Mouse (Mus musculus): Measurements from ENCODE around the gene Peak1. TPM values are rescaled to one million over a fixed set of nuclear protein-coding genes. Genes with fewer than 3 reads are reported as not detected.

Gene Peak1
- total and polyA plus RNA-seq, 3 experiments, result 10.4 to 37.8 (median 37.5) TPM

DNA sequence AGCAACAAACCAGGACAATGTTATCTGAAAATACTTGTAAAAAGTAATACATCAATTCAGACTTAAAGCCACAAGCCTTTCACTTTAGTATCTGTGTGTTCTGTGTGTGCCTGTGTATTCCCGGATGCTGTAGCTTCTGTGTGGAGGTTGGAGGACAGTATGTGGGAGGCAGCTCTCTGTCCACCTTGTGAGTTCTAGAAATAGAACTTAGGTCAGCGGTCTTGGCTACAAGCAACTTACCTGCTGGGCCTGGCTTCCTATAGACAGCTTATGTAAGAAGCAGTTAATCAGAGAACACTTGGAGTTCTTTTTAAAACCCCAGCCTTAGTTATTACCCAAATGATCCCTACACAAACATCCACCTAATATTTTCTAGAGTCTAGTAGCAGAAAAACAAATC, 127.8 kb downstream of the Peak1 start:
- WGBS, result 62% methylated on average over 2 of the region's 2 CpGs
- intact Hi-C loops (cut with DNase I), result no loop called here
- H3K79me2 ChIP-seq (replicated peaks; ENCODE audit: control insufficient read depth, insufficient read depth, low read length), result peaks cover 4% of the 10 kb centered on the region; the same call in 1 of the 2 replicates
- DNase-seq, result no peak
- H3K27me3 ChIP-seq (ENCODE audit: control insufficient read depth, insufficient read depth, low read length), result no peaks in the 10 kb centered on the region
- no peak overlapping the region for H3K4me3 ChIP-seq
- no peak overlapping the region for H3K9ac ChIP-seq (ENCODE audit: low read depth, low read length)
- TF ChIP-seq CTCF (IDR thresholded peaks at IDR 0.05) (no peak), EP300 (IDR thresholded peaks at IDR 0.05; ENCODE audit: insufficient read depth, low read depth, low read length) (no peak), POLR2A (IDR thresholded peaks at IDR 0.05; ENCODE audit: insufficient read depth, low read depth, low read length) (no peak)
- no peak overlapping the region for H3K27ac ChIP-seq
- H3K4me1 ChIP-seq (ENCODE audit: control insufficient read depth, insufficient read depth, low read length), result no peaks in the 10 kb centered on the region; the same call in 1 of the 2 replicates
- no peaks in the 10 kb centered on the region for H3K36me3 ChIP-seq (ENCODE audit: control insufficient read depth, insufficient read depth, low read length)

DNA sequence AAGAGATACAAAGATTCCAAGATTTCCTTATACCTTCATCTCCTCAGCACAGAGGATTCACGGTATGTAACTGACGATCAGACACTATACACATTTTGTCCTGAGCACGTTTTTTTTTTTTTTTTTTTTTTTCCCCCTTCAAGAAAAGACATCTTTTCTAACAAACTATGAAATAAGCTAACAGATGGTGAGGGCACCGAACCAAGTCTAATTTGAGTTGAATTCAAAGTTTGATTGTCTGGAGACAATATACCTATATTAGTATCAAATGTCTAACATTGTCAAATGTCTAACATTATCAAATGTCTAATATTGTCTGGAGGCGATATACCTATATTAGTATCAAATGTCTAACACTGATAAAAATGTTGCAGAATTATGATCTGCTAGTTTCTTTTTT, 135.4 kb downstream of the Peak1 start:
- TF ChIP-seq POLR2A (IDR thresholded peaks at IDR 0.05; ENCODE audit: insufficient read depth, low read depth, low read length) (no peak), CTCF (IDR thresholded peaks at IDR 0.05) (no peak), EP300 (IDR thresholded peaks at IDR 0.05; ENCODE audit: insufficient read depth, low read depth, low read length) (no peak)
- no peak overlapping the region for H3K27ac ChIP-seq
- 89% methylated on average over 5 of the region's 5 CpGs for WGBS
- no peak overlapping the region for H3K4me3 ChIP-seq
- H3K79me2 ChIP-seq (replicated peaks; ENCODE audit: control insufficient read depth, insufficient read depth, low read length), result peaks cover 2% of the 10 kb centered on the region
- H3K9ac ChIP-seq (ENCODE audit: low read depth, low read length), result no peak overlapping the region
- H3K4me1 ChIP-seq (ENCODE audit: control insufficient read depth, insufficient read depth, low read length), result no peaks in the 10 kb centered on the region
- H3K27me3 ChIP-seq (ENCODE audit: control insufficient read depth, insufficient read depth, low read length), result no peaks in the 10 kb centered on the region
- intact Hi-C loops (cut with DNase I), result no loop called here
- no peaks in the 10 kb centered on the region for H3K36me3 ChIP-seq (ENCODE audit: control insufficient read depth, insufficient read depth, low read length)
- no peak for DNase-seq

DNA sequence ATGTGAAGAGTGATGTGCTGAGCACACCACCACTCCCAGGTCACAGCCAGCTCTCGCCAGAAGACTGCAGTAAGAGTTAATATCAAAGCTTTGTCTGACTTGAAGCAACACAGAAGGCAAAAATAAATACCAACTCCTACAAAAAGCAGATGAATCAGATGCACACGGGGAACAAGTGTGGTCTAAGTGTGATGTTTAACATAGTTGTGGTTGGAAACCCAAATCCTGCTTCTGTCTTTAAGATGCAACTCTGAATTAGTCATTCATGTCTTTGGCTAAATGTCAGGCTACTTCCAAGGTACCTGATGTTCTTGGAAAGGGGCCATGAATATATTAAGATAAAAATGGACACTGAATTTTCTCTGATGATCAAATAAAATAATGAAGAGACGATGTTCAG, 144.3 kb downstream of the Peak1 start:
- Histone ChIP-seq H3K27me3 (ENCODE audit: control insufficient read depth, insufficient read depth, low read length) (no peaks in the 10 kb centered on the region), H3K36me3 (ENCODE audit: control insufficient read depth, insufficient read depth, low read length) (0 out of 2 replicates have a peak, but pooled peaks cover 2% of the 10 kb centered on the region), H3K79me2 (replicated peaks; ENCODE audit: control insufficient read depth, insufficient read depth, low read length) (peaks cover 1% of the 10 kb centered on the region; the same call in 1 of the 2 replicates), H3K4me3 (no peak overlapping the region), H3K27ac (no peak overlapping the region), H3K4me1 (ENCODE audit: control insufficient read depth, insufficient read depth, low read length) (peaks cover 4% of the 10 kb centered on the region), H3K9ac (ENCODE audit: low read depth, low read length) (no peak overlapping the region)
- no peak for DNase-seq
- intact Hi-C loops (cut with DNase I), result no loop called here
- TF ChIP-seq CTCF (IDR thresholded peaks at IDR 0.05), result no peak
- TF ChIP-seq POLR2A (IDR thresholded peaks at IDR 0.05; ENCODE audit: insufficient read depth, low read depth, low read length), result no peak
- no peak for TF ChIP-seq EP300 (IDR thresholded peaks at IDR 0.05; ENCODE audit: insufficient read depth, low read depth, low read length)
- 68% methylated on average over 3 of the region's 3 CpGs for WGBS

DNA sequence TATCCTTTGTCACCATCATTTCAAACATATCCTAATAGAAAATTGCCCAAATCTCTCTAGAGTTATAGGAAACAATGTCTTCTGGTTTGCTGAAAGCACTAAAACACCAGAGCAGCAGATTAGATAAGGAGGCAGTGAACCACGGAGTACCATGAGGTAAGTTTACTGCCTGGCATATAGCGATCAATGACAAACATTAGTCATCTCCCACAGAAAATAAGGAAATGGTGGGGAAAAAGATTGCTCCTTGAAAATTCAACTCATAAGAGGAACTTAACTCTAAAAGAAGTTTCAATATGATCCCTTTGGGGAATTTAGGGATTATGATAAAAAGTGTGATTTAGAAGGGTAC, 145.6 kb downstream of the Peak1 start:
- WGBS, result 52% methylated on average over 2 of the region's 2 CpGs
- Histone ChIP-seq H3K79me2 (replicated peaks; ENCODE audit: control insufficient read depth, insufficient read depth, low read length) (peaks cover 4% of the 10 kb centered on the region; the same call in 1 of the 2 replicates), H3K4me3 (no peak overlapping the region), H3K27me3 (ENCODE audit: control insufficient read depth, insufficient read depth, low read length) (no peaks in the 10 kb centered on the region), H3K36me3 (ENCODE audit: control insufficient read depth, insufficient read depth, low read length) (0 out of 2 replicates have a peak, but pooled peaks cover 2% of the 10 kb centered on the region), H3K9ac (ENCODE audit: low read depth, low read length) (no peak overlapping the region), H3K4me1 (ENCODE audit: control insufficient read depth, insufficient read depth, low read length) (peaks cover 5% of the 10 kb centered on the region), H3K27ac (no peak overlapping the region)
- TF ChIP-seq CTCF (IDR thresholded peaks at IDR 0.05) (no peak), EP300 (IDR thresholded peaks at IDR 0.05; ENCODE audit: insufficient read depth, low read depth, low read length) (no peak), POLR2A (IDR thresholded peaks at IDR 0.05; ENCODE audit: insufficient read depth, low read depth, low read length) (no peak)
- no peak for DNase-seq
- intact Hi-C loops (cut with DNase I), result no loop called here

DNA sequence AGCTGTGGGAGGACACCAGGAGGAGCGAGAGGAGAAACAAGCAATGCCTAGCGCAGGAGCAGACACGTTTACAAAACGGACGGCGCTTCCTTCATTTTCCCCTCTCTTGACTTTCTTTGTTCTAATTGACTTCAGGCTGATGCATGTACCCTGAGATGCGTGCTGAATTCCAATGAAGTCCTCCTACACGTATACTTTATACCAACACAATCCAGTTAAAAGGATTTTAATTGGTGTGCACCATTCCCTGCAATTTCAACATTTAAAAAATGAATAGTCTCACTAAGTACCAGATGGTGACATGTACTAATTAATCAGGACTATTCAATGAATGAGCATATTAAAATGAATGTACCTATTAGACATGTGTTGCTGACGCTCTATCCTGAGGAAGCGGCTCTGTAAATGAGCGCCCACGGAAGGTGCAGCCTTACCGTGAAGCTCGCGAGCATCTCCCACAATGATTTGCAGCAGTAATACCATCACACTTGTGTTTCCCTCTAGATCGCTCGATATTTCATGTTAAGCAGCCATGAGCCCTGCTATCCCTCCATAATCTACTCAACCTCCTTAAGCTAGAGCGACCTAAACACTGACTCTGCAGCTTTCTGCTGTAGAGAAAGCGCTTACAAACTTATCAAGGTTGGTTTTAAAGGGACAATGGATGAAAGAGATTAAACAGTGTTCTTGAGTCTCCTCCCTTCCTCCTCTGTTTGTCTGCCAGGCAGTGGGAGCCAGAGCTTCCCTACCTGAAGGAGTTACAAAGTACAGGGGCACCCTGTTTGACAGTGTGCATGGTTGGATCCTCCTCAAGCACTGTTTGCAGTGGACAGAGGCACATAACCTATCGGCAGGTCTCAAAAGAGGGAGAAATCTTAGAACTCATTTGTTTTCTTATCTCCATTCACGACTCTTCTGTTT, 146.3 kb downstream of the Peak1 start:
- Histone ChIP-seq H3K36me3 (ENCODE audit: control insufficient read depth, insufficient read depth, low read length) (peaks cover 5% of the 10 kb centered on the region; the same call in 1 of the 2 replicates), H3K79me2 (replicated peaks; ENCODE audit: control insufficient read depth, insufficient read depth, low read length) (peaks cover 4% of the 10 kb centered on the region; the same call in 1 of the 2 replicates), H3K27ac (no peak overlapping the region), H3K9ac (ENCODE audit: low read depth, low read length) (no peak overlapping the region), H3K27me3 (ENCODE audit: control insufficient read depth, insufficient read depth, low read length) (no peaks in the 10 kb centered on the region), H3K4me1 (ENCODE audit: control insufficient read depth, insufficient read depth, low read length) (peaks cover 5% of the 10 kb centered on the region), H3K4me3 (no peak overlapping the region)
- no peak for DNase-seq
- intact Hi-C loops (cut with DNase I), result no loop called here
- 87% methylated on average over 21 of the region's 21 CpGs for WGBS
- TF ChIP-seq EP300 (IDR thresholded peaks at IDR 0.05; ENCODE audit: insufficient read depth, low read depth, low read length) (no peak), CTCF (IDR thresholded peaks at IDR 0.05) (no peak)

DNA sequence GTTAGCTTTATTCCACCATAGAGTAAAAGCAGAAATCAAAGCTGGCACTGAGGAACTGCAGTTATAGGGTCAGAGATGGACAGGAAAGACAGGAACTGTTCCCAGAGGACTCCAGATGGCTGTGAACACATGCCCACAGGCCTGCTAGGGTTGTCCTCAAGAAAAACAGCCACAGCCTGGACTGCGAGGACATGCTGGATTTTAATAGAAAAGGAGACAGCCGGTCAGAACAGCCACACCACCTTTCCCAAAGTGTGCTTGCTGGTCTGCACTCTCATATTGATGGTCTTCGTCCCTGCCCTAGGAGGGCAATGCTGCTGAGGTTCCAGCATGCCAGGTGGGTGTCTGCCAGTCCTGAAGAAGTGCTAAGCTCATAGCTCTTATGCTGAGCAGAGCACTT, 148.8 kb downstream of the Peak1 start:
- no peak overlapping the region for H3K27ac ChIP-seq
- no peak for DNase-seq
- no peaks in the 10 kb centered on the region for H3K27me3 ChIP-seq (ENCODE audit: control insufficient read depth, insufficient read depth, low read length)
- TF ChIP-seq EP300 (IDR thresholded peaks at IDR 0.05; ENCODE audit: insufficient read depth, low read depth, low read length) (no peak), POLR2A (IDR thresholded peaks at IDR 0.05; ENCODE audit: insufficient read depth, low read depth, low read length) (no peak)
- peaks cover 13% of the 10 kb centered on the region for H3K36me3 ChIP-seq (ENCODE audit: control insufficient read depth, insufficient read depth, low read length)
- H3K4me1 ChIP-seq (ENCODE audit: control insufficient read depth, insufficient read depth, low read length), result peaks cover 13% of the 10 kb centered on the region
- H3K79me2 ChIP-seq (replicated peaks; ENCODE audit: control insufficient read depth, insufficient read depth, low read length), result peaks cover 4% of the 10 kb centered on the region; the same call in 1 of the 2 replicates
- H3K4me3 ChIP-seq, result no peak overlapping the region
- intact Hi-C loops (cut with DNase I), result loop anchor here (5.0 kb wide), 1 partner anchor 103 kb away; no protein-coding TSS in a partner anchor
- H3K9ac ChIP-seq (ENCODE audit: low read depth, low read length), result no peak overlapping the region
- WGBS, result 56% methylated on average over 3 of the region's 3 CpGs
